Mouse (Mus musculus) liver, embryonic 15.5 days (tissue): Measurements from ENCODE around the gene Tmem200a. TPM values are rescaled to one million over a fixed set of nuclear protein-coding genes. Genes with fewer than 3 reads are reported as not detected.

ENCODE experiments used
- ATAC-seq: fragments of 200-750 bp; cut with Nextera tagmentation; 2 replicates; pipeline ENCODE4 v1.8.0; 2017; ENCODE audit warnings: moderate number of reproducible peaks, mild to moderate bottlenecking, moderate library complexity; ENCODE audit not compliant: insufficient read depth
- H3K27ac ChIP-seq: fragments of 300-500 bp; sonication (generic); replicated peaks from 2 replicates; pipeline ENCODE4 v1.5.1; 2015; ENCODE audit warnings: mild to moderate bottlenecking, inconsistent platforms
- H3K27me3 ChIP-seq: fragments of 300-500 bp; sonication (generic); 2 replicates; pipeline ENCODE4 v1.6.1; 2015; ENCODE audit warnings: mild to moderate bottlenecking, inconsistent platforms
- H3K36me3 ChIP-seq: fragments of 300-500 bp; sonication (generic); replicated peaks from 2 replicates; pipeline ENCODE4 v1.6.1; 2015; ENCODE audit warnings: moderate library complexity, mild to moderate bottlenecking, inconsistent platforms
- H3K4me1 ChIP-seq: fragments of 300-500 bp; sonication (generic); replicated peaks from 2 replicates; pipeline ENCODE4 v1.6.1; 2015; ENCODE audit warnings: inconsistent platforms
- H3K4me2 ChIP-seq: fragments of 300-500 bp; sonication (generic); 2 replicates; pipeline ENCODE4 v1.6.1; 2015; ENCODE audit warnings: moderate library complexity, mild to moderate bottlenecking, inconsistent platforms
- H3K4me3 ChIP-seq: fragments of 300-500 bp; sonication (generic); replicated peaks from 2 replicates; pipeline ENCODE4 v1.5.1; 2015; ENCODE audit warnings: mild to moderate bottlenecking, inconsistent platforms
- H3K9ac ChIP-seq: fragments of 300-500 bp; sonication (generic); 2 replicates; pipeline ENCODE4 v1.6.1; 2015; ENCODE audit warnings: moderate library complexity, mild to moderate bottlenecking, inconsistent platforms
- H3K9me3 ChIP-seq: fragments of 300-500 bp; sonication (generic); replicated peaks from 2 replicates; pipeline ENCODE4 v1.6.1; 2016; ENCODE audit warnings: inconsistent platforms
- WGBS: fragments of 180-500 bp; shearing (Covaris S2); methylation state at CpG from one replicate; pipeline ENCODE4 v1.1.7; 2015; ENCODE audit warnings: mixed read lengths; ENCODE audit not compliant: insufficient replicate concordance; 5-methylcytosine and 5-hydroxymethylcytosine counted together
- polyA plus RNA-seq: library from polyadenylated mRNA; unstranded; fragments of >200 nt; fragmentation: Nextera tagmentation; extraction: Ambion mirVana; gene quantifications from 2 replicates; pipeline ENCODE4 v1.2.1, GENCODE M21; 2015

The Tmem200a gene
- polyA plus RNA-seq, 1 experiment from 2014 or later: 0.13 TPM

DNA sequence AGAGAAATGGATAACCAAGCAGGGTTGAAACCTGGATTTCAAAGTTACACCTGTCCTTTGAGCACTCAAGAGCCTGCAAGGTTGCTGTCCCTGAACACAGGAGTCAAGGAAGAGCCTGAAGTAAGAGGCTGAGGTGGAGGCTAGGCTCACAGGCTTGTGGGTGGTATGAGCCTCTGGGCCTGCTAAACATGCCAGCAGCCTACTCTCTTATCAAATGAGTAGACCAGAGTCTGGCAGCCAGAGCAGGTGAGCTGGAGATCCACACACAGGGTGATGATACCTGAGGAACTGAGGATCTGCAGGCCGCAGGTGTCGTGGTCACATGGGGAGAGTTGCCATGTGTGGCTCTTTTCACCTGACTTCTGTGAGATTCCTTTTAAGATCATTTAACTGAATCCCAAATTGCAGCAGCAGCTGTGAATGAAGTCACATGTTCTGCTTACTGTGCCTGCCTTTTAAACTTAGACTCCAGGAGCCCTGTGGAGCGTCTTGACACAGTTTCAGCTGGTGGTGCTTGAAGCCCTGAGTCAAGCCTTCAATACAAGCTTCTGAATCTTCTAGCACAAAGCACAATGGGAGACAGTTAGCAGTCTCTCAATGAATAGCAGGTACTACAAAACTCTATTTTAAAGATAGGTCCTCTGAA lies 19.1 kb downstream of the Tmem200a start:
- no peaks in the 10 kb centered on the region for H3K9me3 ChIP-seq
- no peak overlapping the region for H3K9ac ChIP-seq
- ATAC-seq: no peak
- no peak overlapping the region for H3K4me3 ChIP-seq
- no peak overlapping the region for H3K27ac ChIP-seq
- no peaks in the 10 kb centered on the region for H3K27me3 ChIP-seq
- H3K36me3 ChIP-seq: no peaks in the 10 kb centered on the region
- H3K4me1 ChIP-seq: no peaks in the 10 kb centered on the region
- no peak overlapping the region for H3K4me2 ChIP-seq
- 69% methylated on average over 3 of the region's 3 CpGs for WGBS

DNA sequence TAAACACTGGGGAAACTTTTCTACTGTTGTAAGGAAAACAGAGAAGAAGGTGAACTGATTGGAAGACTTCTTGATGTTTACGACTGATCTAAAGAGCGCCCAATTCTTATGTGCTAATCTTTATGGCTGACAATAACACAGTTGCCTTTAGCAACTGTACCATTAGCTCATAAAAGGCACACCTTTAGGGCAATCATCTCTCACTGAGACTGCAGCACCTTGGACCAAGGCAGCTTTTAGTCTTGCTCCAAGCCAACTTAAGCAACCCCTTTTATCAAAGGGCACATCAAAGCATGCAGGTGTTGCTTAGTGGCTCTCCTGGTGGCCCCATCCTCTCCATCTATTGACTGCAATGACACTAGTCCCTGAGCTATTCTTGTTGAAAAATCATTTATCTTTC lies 27.7 kb downstream of the Tmem200a start:
- Histone ChIP-seq H3K4me1 (no peaks in the 10 kb centered on the region), H3K27me3 (no peaks in the 10 kb centered on the region), H3K4me2 (no peak overlapping the region), H3K27ac (no peak overlapping the region), H3K36me3 (no peaks in the 10 kb centered on the region), H3K4me3 (no peak overlapping the region), H3K9ac (no peak overlapping the region), H3K9me3 (no peaks in the 10 kb centered on the region)
- WGBS: 75% methylated on average over 2 of the region's 2 CpGs
- no peak for ATAC-seq

DNA sequence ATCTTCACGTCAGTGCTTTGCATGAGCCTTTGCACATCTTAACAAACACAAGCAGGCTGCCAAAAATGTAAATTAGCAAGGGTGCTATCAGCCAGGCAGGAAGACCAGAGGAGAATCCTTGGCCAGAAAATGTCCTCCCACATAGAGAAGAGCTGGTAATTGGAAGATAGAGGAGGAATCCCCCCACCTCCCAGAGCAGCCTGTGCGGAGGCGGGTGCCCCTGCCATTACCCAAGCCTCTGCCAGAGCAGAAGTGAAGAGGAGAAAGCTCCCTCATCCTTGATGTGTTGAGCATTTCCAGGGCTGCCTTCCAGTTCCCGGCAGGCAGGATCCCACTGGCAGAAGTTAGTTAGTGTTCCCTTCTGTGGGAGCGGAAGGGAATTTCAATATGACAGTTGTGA lies 43.9 kb downstream of the Tmem200a start:
- Histone ChIP-seq H3K4me2 (no peak overlapping the region), H3K4me3 (no peak overlapping the region), H3K27ac (no peak overlapping the region), H3K4me1 (no peaks in the 10 kb centered on the region), H3K27me3 (no peaks in the 10 kb centered on the region), H3K9me3 (no peaks in the 10 kb centered on the region), H3K9ac (no peak overlapping the region), H3K36me3 (no peaks in the 10 kb centered on the region)
- 60% methylated on average over 5 of the region's 5 CpGs for WGBS
- no peak for ATAC-seq

DNA sequence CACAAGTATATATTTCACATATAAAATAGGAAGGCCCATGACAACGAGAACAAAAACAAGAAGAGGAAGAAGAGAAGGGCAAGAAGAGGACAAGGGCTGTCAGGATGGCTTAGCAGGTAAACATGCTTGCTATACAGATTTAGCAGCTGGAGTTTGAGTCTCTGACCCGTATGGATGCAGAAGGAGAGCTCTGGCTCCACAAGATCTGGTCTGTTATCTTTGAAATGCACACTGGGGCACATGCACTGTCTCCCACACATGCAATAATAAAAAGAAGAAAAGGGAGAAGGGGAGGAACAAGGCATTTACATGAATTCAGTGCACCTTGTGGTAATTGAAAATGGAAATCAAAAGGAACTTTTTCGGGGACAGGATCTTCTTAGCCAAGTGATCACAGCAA lies 60.1 kb downstream of the Tmem200a start:
- Histone ChIP-seq H3K9ac (no peak overlapping the region), H3K4me3 (no peak overlapping the region), H3K36me3 (no peaks in the 10 kb centered on the region), H3K9me3 (no peaks in the 10 kb centered on the region), H3K27ac (no peak overlapping the region), H3K4me1 (no peaks in the 10 kb centered on the region), H3K27me3 (no peaks in the 10 kb centered on the region), H3K4me2 (no peak overlapping the region)
- ATAC-seq: no peak
- 43% methylated on average over 3 of the region's 3 CpGs for WGBS

DNA sequence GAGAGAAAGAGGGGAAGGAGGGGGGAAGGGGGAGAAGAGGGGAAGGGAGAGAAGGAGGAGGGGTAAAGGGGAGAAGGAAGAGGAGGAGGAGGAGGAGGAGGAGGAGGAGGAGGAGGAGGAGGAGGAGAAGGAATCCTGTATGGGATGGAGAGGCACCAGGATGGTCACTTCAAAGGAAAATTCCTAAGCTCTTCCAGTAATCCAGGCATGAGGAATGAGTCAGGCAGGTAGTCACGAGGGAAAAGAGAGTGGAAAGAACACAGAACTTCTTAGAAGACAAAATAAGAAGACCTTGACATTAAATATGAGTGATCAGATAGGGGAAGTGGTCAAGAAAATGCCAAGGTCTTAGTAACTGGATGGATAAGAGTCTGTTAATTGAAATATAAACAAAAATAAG lies 64.6 kb downstream of the Tmem200a start:
- H3K9me3 ChIP-seq: no peaks in the 10 kb centered on the region
- H3K4me2 ChIP-seq: no peak overlapping the region
- WGBS: 20% methylated on average over 1 of the region's 1 CpGs
- H3K36me3 ChIP-seq: no peaks in the 10 kb centered on the region
- H3K27ac ChIP-seq: no peak overlapping the region
- no peaks in the 10 kb centered on the region for H3K27me3 ChIP-seq
- H3K4me1 ChIP-seq: no peaks in the 10 kb centered on the region
- no peak overlapping the region for H3K9ac ChIP-seq
- ATAC-seq: no peak
- H3K4me3 ChIP-seq: no peak overlapping the region

DNA sequence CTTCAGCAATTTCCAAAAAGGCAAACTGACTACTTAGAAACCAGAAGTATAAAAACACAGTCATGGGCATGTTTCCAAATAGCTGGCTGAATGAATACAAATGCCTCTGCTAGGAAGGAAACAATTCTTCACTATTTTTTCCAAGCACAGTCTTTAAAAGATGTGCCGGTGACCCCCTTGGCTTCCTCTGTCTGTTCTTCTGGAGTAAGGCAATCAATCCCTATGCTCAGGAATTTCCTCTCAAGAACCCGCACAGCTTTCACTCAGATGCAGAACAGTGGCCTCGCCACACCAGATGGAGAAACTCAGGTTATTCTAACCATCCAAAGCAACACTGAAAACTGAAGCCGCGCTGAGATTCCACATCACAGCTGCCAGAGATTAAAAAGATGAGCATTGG lies 69.9 kb downstream of the Tmem200a start:
- Histone ChIP-seq H3K4me2 (no peak overlapping the region), H3K27ac (no peak overlapping the region), H3K36me3 (no peaks in the 10 kb centered on the region), H3K4me3 (no peak overlapping the region), H3K4me1 (no peaks in the 10 kb centered on the region), H3K27me3 (no peaks in the 10 kb centered on the region), H3K9me3 (no peaks in the 10 kb centered on the region), H3K9ac (no peak overlapping the region)
- ATAC-seq: no peak
- 42% methylated on average over 5 of the region's 5 CpGs for WGBS

DNA sequence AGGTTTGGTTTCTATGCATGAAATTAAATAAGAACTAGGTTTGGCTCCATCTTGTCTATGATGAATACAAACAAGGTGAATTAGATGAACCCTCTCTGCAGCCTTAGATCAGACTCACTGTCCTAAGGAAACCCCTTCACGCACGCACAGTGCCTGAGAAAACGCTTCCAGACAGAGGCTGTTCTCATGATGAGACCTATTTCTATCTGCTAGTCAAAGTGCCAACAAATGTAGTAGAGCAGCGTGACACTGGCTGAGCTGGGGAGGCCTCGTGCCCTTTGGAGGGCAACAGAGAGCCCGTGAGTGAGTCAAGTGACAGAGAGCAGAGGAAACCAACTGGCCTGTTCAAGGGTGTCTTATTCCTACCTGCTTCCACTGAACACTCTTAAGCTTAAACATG lies 73.4 kb downstream of the Tmem200a start:
- no peak overlapping the region for H3K4me3 ChIP-seq
- H3K4me2 ChIP-seq: no peak overlapping the region
- 61% methylated on average over 6 of the region's 6 CpGs for WGBS
- no peaks in the 10 kb centered on the region for H3K27me3 ChIP-seq
- H3K9ac ChIP-seq: no peak overlapping the region
- H3K4me1 ChIP-seq: no peaks in the 10 kb centered on the region
- H3K9me3 ChIP-seq: no peaks in the 10 kb centered on the region
- H3K36me3 ChIP-seq: no peaks in the 10 kb centered on the region
- no peak overlapping the region for H3K27ac ChIP-seq
- no peak for ATAC-seq

DNA sequence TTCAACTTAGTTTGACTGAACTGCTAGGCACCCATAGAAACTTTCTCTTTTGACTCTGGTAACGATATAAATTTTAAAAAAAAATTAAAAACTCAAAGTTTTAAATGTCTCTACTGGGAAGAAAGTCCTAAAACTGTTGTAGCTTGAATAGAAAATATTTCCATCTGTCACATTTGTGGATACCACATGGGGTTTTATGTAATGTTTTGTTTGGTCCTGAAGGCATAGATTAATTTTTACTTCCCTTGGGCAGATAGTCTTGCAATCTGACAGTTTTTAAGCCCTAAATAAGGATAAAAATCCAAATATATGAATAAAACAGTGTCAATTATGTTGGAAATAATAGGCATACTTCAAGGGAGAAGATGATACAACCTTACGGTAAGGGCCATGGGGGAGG lies 78.0 kb downstream of the Tmem200a start:
- H3K4me2 ChIP-seq: no peak overlapping the region
- WGBS: 64% methylated on average over 2 of the region's 2 CpGs
- ATAC-seq: no peak
- H3K9ac ChIP-seq: no peak overlapping the region
- H3K27me3 ChIP-seq: no peaks in the 10 kb centered on the region
- H3K4me1 ChIP-seq: no peaks in the 10 kb centered on the region
- no peak overlapping the region for H3K4me3 ChIP-seq
- H3K9me3 ChIP-seq: no peaks in the 10 kb centered on the region
- no peak overlapping the region for H3K27ac ChIP-seq
- no peaks in the 10 kb centered on the region for H3K36me3 ChIP-seq

DNA sequence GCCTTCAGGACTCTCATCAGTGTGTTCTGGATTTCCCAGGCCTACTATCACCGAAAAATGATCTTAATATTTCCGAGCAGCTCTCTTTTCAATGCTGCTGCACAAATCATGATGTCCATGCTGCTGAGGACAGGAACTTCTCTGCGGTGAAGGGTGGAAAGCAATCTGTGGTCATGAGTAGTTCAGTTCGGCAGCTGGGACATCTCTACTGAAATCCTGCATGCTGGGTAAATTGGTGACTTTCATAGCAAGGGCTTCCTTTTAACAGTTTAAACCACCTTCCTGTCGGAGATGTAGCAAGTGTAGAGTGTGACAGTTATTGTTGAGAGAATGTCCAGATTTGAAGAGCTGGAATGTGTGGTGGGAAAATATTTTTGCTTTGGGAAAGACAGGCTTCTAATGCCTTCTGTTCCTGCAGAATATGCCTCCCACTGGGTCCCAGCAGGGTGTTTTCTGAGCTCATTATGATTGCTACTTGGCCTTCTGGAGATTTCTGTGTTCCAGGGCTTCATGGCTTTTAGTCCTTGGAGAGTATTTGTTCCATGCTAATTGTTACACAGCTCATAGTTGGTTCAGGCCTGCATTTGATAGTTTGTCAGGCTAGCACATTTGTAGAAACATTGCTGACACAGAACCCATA lies 79.4 kb downstream of the Tmem200a start:
- ATAC-seq: no peak
- H3K4me2 ChIP-seq: no peak overlapping the region
- H3K9ac ChIP-seq: no peak overlapping the region

DNA sequence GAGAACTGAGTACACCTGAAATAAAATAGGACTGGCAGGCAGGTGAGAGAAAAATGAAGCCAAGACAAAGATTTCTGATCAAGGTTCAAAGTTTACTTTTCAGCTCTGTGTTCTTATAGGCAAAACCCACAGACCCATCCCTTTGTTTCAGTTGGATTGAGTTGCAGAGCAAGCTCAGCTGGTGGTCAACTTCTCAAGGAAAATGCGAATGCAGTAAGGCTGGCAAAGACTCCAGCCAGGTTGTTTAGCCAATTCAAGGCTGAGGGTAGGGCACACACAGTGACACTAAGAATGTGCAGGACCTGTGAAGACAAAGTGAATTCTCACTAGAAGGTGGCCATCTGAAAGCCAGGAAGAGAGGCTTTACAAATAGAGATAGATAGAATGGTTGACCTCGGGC lies 94.8 kb downstream of the Tmem200a start:
- no peaks in the 10 kb centered on the region for H3K4me1 ChIP-seq
- H3K9me3 ChIP-seq: no peaks in the 10 kb centered on the region
- no peaks in the 10 kb centered on the region for H3K36me3 ChIP-seq
- no peak overlapping the region for H3K27ac ChIP-seq
- 47% methylated on average over 2 of the region's 2 CpGs for WGBS
- H3K4me2 ChIP-seq: no peak overlapping the region
- no peak for ATAC-seq
- H3K9ac ChIP-seq: no peak overlapping the region
- H3K27me3 ChIP-seq: no peaks in the 10 kb centered on the region
- no peak overlapping the region for H3K4me3 ChIP-seq

More for the DNA sequence above, 79.4 kb downstream of the Tmem200a start:
- no peak overlapping the region for H3K27ac ChIP-seq
- no peaks in the 10 kb centered on the region for H3K9me3 ChIP-seq
- H3K4me3 ChIP-seq: no peak overlapping the region
- no peaks in the 10 kb centered on the region for H3K27me3 ChIP-seq
- H3K4me1 ChIP-seq: no peaks in the 10 kb centered on the region
- WGBS: 61% methylated on average over 5 of the region's 5 CpGs
- H3K36me3 ChIP-seq: no peaks in the 10 kb centered on the region

DNA sequence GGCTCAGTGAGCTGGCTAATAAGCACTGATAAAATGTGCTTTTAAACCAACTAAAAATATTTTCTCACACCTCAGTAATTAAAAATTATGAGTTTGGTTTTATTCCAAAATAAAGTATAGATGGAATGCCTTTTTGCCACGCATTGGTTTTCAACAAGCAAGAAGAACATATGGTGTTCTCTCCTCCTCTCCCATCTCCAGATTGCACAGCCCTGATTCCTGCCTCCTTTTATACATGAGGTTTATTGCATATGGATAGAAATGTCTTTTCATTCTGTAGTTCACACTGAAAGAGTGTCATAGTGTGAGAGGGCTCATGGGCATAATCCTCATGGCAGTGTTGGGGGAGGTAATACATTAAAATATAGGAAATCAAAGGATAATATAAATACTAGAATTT lies 96.2 kb downstream of the Tmem200a start:
- Histone ChIP-seq H3K9ac (no peak overlapping the region), H3K36me3 (no peaks in the 10 kb centered on the region), H3K4me2 (no peak overlapping the region), H3K9me3 (no peaks in the 10 kb centered on the region), H3K27me3 (no peaks in the 10 kb centered on the region), H3K27ac (no peak overlapping the region), H3K4me3 (no peak overlapping the region), H3K4me1 (no peaks in the 10 kb centered on the region)
- no peak for ATAC-seq
- WGBS: 40% methylated on average over 1 of the region's 1 CpGs

DNA sequence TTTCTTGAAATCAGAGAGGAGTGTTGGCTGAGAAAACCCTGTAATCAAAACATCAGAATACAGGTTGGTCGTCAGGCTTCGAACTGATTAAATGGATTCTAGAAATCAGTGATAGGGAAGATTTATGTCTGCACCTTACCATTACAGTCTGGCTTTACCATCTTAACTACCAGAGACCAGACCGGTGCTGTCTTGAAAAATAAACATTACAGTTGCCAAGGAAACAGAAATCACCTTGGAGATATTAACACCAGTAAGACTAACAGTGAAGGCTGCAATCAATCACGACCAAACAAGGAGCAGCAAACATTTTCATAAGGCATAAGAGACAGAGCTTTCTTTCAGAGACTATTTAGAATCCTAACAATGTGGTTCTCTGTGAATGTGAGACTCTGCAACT lies 116.0 kb downstream of the Tmem200a start:
- 54% methylated on average over 4 of the region's 4 CpGs for WGBS
- Histone ChIP-seq H3K9me3 (no peaks in the 10 kb centered on the region), H3K27ac (no peak overlapping the region), H3K27me3 (no peaks in the 10 kb centered on the region), H3K4me2 (no peak overlapping the region), H3K9ac (no peak overlapping the region), H3K36me3 (no peaks in the 10 kb centered on the region), H3K4me3 (no peak overlapping the region), H3K4me1 (no peaks in the 10 kb centered on the region)
- ATAC-seq: no peak
